Mouse (Mus musculus): ENCODE measurements around the gene Inpp5e. TPM values are rescaled to one million over a fixed set of nuclear protein-coding genes. Genes with fewer than 3 reads are reported as not detected.
A peak's percentile ranks its signal among the peaks of the same experiment; 100 is the strongest.
"Not testable (repeated sequence)": the region's sequence is repeated elsewhere in the genome, so short reads cannot be mapped to it uniquely, and the experiment has no call there.

Inpp5e gene
- polyA plus RNA-seq, 1 experiment from 2014 or later: 32.7 TPM

GRCm38 (mm10) chr2:26380871-26381270 is 28.1 kb downstream of the Inpp5e start:
- H3K27me3 ChIP-seq (replicated peaks); H3K27ac ChIP-seq; H3K4me1 ChIP-seq; H3K9me3 ChIP-seq; ATAC-seq (ENCODE audit: low FRiP score, low read depth): not testable (repeated sequence)
- H3K36me3 ChIP-seq: peaks cover 65% of the 10 kb centered on the region
- WGBS: 37% methylated on average over 6 of the region's 6 CpGs
- H3K4me2 ChIP-seq (replicated peaks): peak overlapping the region; percentile 87
- peak overlapping the region; percentile 83 for H3K4me3 ChIP-seq
- peak overlapping the region; percentile 80 for H3K9ac ChIP-seq

GRCm38 (mm10) chr2:26380131-26380771 is 28.8 kb downstream of the Inpp5e start, which contains the start of gene Snapc4:
Gene Snapc4 (minus strand): TSS chr2:26380653.
- Histone ChIP-seq H3K4me2 (replicated peaks) (peak within 1 kb of the TSS; percentile 87), H3K27ac (no peak within 1 kb of the TSS), H3K36me3 (peaks cover 65% of the 10 kb centered on the region), H3K9ac (peak within 1 kb of the TSS; percentile 80), H3K9me3 (no peaks in the 10 kb centered on the region), H3K27me3 (replicated peaks) (no peaks in the 10 kb centered on the region), H3K4me1 (peaks cover 10% of the 10 kb centered on the region; the same call in 1 of the 2 replicates), H3K4me3 (peak within 1 kb of the TSS; percentile 83)
- WGBS: under 1% methylated on average over 38 of the region's 38 CpGs
- peak; percentile 95 for ATAC-seq (ENCODE audit: low FRiP score, low read depth)

GRCm38 (mm10) chr2:26372396-26372795 is 36.6 kb downstream of the Inpp5e start:
- ATAC-seq (ENCODE audit: low FRiP score, low read depth): no peak
- H3K9me3 ChIP-seq: no peaks in the 10 kb centered on the region
- 96% methylated on average over 8 of the region's 8 CpGs for WGBS

GRCm38 (mm10) chr2:26368572-26368971 is 40.4 kb downstream of the Inpp5e start:
- Histone ChIP-seq H3K9ac (no peak overlapping the region), H3K36me3 (peaks cover 95% of the 10 kb centered on the region), H3K4me1 (no peaks in the 10 kb centered on the region), H3K4me3 (no peak overlapping the region), H3K9me3 (no peaks in the 10 kb centered on the region), H3K4me2 (replicated peaks) (no peak overlapping the region), H3K27me3 (replicated peaks) (no peaks in the 10 kb centered on the region), H3K27ac (no peak overlapping the region)
- no peak for ATAC-seq (ENCODE audit: low FRiP score, low read depth)
- 96% methylated on average over 1 of the region's 1 CpGs for WGBS

More at GRCm38 (mm10) chr2:26372396-26372795, 36.6 kb downstream of the Inpp5e start:
- no peak overlapping the region for H3K4me3 ChIP-seq
- no peak overlapping the region for H3K9ac ChIP-seq
- no peaks in the 10 kb centered on the region for H3K27me3 ChIP-seq (replicated peaks)
- H3K27ac ChIP-seq: no peak overlapping the region
- H3K4me2 ChIP-seq (replicated peaks): no peak overlapping the region
- peaks cover 95% of the 10 kb centered on the region for H3K36me3 ChIP-seq
- no peaks in the 10 kb centered on the region for H3K4me1 ChIP-seq

- no peak for ATAC-seq (ENCODE audit: low FRiP score, low read depth)
- 94% methylated on average over 6 of the region's 6 CpGs for WGBS
- Histone ChIP-seq H3K4me1 (no peaks in the 10 kb centered on the region), H3K27me3 (replicated peaks) (no peaks in the 10 kb centered on the region), H3K27ac (no peak overlapping the region), H3K4me3 (no peak overlapping the region), H3K4me2 (replicated peaks) (no peak overlapping the region), H3K36me3 (peaks cover 95% of the 10 kb centered on the region), H3K9ac (no peak overlapping the region), H3K9me3 (no peaks in the 10 kb centered on the region)
Measured at GRCm38 (mm10) chr2:26367911-26368310, 41.1 kb downstream of the Inpp5e start.

GRCm38 (mm10) chr2:26364738-26365465 is 44.1 kb downstream of the Inpp5e start:
- H3K4me1 ChIP-seq: no peaks in the 10 kb centered on the region
- H3K4me2 ChIP-seq (replicated peaks): no peak overlapping the region
- H3K4me3 ChIP-seq: no peak overlapping the region
- H3K36me3 ChIP-seq: peaks cover 71% of the 10 kb centered on the region
- ATAC-seq (ENCODE audit: low FRiP score, low read depth): no peak
- no peaks in the 10 kb centered on the region for H3K27me3 ChIP-seq (replicated peaks)
- no peak overlapping the region for H3K27ac ChIP-seq
- no peaks in the 10 kb centered on the region for H3K9me3 ChIP-seq
- WGBS: 93% methylated on average over 10 of the region's 10 CpGs
- no peak overlapping the region for H3K9ac ChIP-seq

- H3K9ac ChIP-seq: no peak overlapping the region
- H3K4me3 ChIP-seq: no peak overlapping the region
- no peaks in the 10 kb centered on the region for H3K27me3 ChIP-seq (replicated peaks)
- no peaks in the 10 kb centered on the region for H3K9me3 ChIP-seq
- 95% methylated on average over 5 of the region's 5 CpGs for WGBS
- ATAC-seq (ENCODE audit: low FRiP score, low read depth): no peak
- H3K4me1 ChIP-seq: no peaks in the 10 kb centered on the region
- peaks cover 57% of the 10 kb centered on the region for H3K36me3 ChIP-seq
- no peak overlapping the region for H3K27ac ChIP-seq
- H3K4me2 ChIP-seq (replicated peaks): no peak overlapping the region
Measured at GRCm38 (mm10) chr2:26363481-26363880, 45.5 kb downstream of the Inpp5e start.

- Histone ChIP-seq H3K9ac (no peak overlapping the region), H3K4me1 (no peaks in the 10 kb centered on the region), H3K36me3 (peaks cover 52% of the 10 kb centered on the region), H3K9me3 (no peaks in the 10 kb centered on the region), H3K4me2 (replicated peaks) (no peak overlapping the region), H3K27me3 (replicated peaks) (no peaks in the 10 kb centered on the region), H3K27ac (no peak overlapping the region), H3K4me3 (no peak overlapping the region)
- 86% methylated on average over 5 of the region's 5 CpGs for WGBS
- no peak for ATAC-seq (ENCODE audit: low FRiP score, low read depth)
Measured at GRCm38 (mm10) chr2:26362991-26363390, 46.0 kb downstream of the Inpp5e start.

- 58% methylated on average over 3 of the region's 3 CpGs for WGBS
- H3K9ac ChIP-seq: no peak within 1 kb of the TSS
- no peak within 1 kb of the TSS for H3K4me2 ChIP-seq (replicated peaks)
- ATAC-seq (ENCODE audit: low FRiP score, low read depth): no peak
- no peak within 1 kb of the TSS for H3K27ac ChIP-seq
- no peaks in the 10 kb centered on the region for H3K27me3 ChIP-seq (replicated peaks)
- no peak within 1 kb of the TSS for H3K4me3 ChIP-seq
- no peaks in the 10 kb centered on the region for H3K4me1 ChIP-seq
- no peaks in the 10 kb centered on the region for H3K9me3 ChIP-seq
- peaks cover 30% of the 10 kb centered on the region for H3K36me3 ChIP-seq
Measured at GRCm38 (mm10) chr2:26360772-26361171, 48.2 kb downstream of the Inpp5e start, which contains the start of gene Card9. Gene Card9 (minus strand): TSS chr2:26360918.

GRCm38 (mm10) chr2:26359983-26360382 is 49.0 kb downstream of the Inpp5e start:
- peaks cover 22% of the 10 kb centered on the region for H3K36me3 ChIP-seq
- H3K27me3 ChIP-seq (replicated peaks): no peaks in the 10 kb centered on the region
- H3K27ac ChIP-seq: no peak overlapping the region
- no peaks in the 10 kb centered on the region for H3K9me3 ChIP-seq
- H3K4me3 ChIP-seq: no peak overlapping the region
- WGBS: 91% methylated on average over 6 of the region's 6 CpGs
- no peaks in the 10 kb centered on the region for H3K4me1 ChIP-seq
- no peak overlapping the region for H3K9ac ChIP-seq
- no peak overlapping the region for H3K4me2 ChIP-seq (replicated peaks)
- no peak for ATAC-seq (ENCODE audit: low FRiP score, low read depth)

GRCm38 (mm10) chr2:26358667-26359320 is 50.2 kb downstream of the Inpp5e start:
- ATAC-seq (ENCODE audit: low FRiP score, low read depth): no peak
- WGBS: 87% methylated on average over 13 of the region's 13 CpGs

GRCm38 (mm10) chr2:26357484-26357883 is 51.5 kb downstream of the Inpp5e start:
- Histone ChIP-seq H3K4me3 (no peak overlapping the region), H3K9me3 (no peaks in the 10 kb centered on the region), H3K36me3 (peaks cover 6% of the 10 kb centered on the region; the same call in 1 of the 2 replicates), H3K4me2 (replicated peaks) (no peak overlapping the region), H3K4me1 (peaks cover 7% of the 10 kb centered on the region), H3K9ac (no peak overlapping the region), H3K27ac (no peak overlapping the region), H3K27me3 (replicated peaks) (no peaks in the 10 kb centered on the region)
- 63% methylated on average over 15 of the region's 15 CpGs for WGBS
- no peak for ATAC-seq (ENCODE audit: low FRiP score, low read depth)

More at GRCm38 (mm10) chr2:26358667-26359320, 50.2 kb downstream of the Inpp5e start:
- H3K27ac ChIP-seq: no peak overlapping the region
- no peaks in the 10 kb centered on the region for H3K4me1 ChIP-seq
- H3K36me3 ChIP-seq: peaks cover 17% of the 10 kb centered on the region
- H3K27me3 ChIP-seq (replicated peaks): no peaks in the 10 kb centered on the region
- H3K9me3 ChIP-seq: no peaks in the 10 kb centered on the region
- no peak overlapping the region for H3K4me2 ChIP-seq (replicated peaks)
- H3K4me3 ChIP-seq: no peak overlapping the region
- H3K9ac ChIP-seq: no peak overlapping the region
